Mouse (Mus musculus): ENCODE measurements around the gene Cpvl.

GRCm38 (mm10) chr6:53969081-53969480, 9.4 kb downstream of the Cpvl start:
- TF ChIP-seq E2F4 (IDR thresholded peaks at IDR 0.05; ENCODE audit: borderline replicate concordance, low read depth, low read length) = no peak
- TF ChIP-seq POLR2AphosphoS5 (IDR thresholded peaks at IDR 0.05; ENCODE audit: borderline replicate concordance, low read depth, low read length) = no peak
- no peak for TF ChIP-seq GABPA (IDR thresholded peaks at IDR 0.05; ENCODE audit: low read depth, low read length)
- TF ChIP-seq CTCF (IDR thresholded peaks at IDR 0.05 in 2 of 3, conservative IDR thresholded peaks at IDR 0.05 in 1 of 3; ENCODE audit: control insufficient read depth in 1 of 3, insufficient read depth in 1 of 3, low read depth in 2 of 3, low read length in 3 of 3, poor library complexity in 1 of 3, severe bottlenecking in 1 of 3) = no peak
- no peak for TF ChIP-seq RCOR1 (IDR thresholded peaks at IDR 0.05; ENCODE audit: low read depth, low read length)
- TF ChIP-seq POLR2A (IDR thresholded peaks at IDR 0.05; ENCODE audit: control insufficient read depth in 1 of 2, insufficient read depth in 1 of 2, low read depth in 1 of 2, low read length in 2 of 2, poor library complexity in 1 of 2) = no peak
- TF ChIP-seq EP300 (IDR thresholded peaks at IDR 0.05; ENCODE audit: low read depth in 1 of 2, low read length in 2 of 2) = no peak
- TF ChIP-seq SMC3 (IDR thresholded peaks at IDR 0.05; ENCODE audit: low read depth, low read length) = no peak

All from MEL (cell line).